Mouse (Mus musculus): ENCODE data around the gene Prpf8. TPM values are rescaled to one million over a fixed set of nuclear protein-coding genes. Genes with fewer than 3 reads are reported as not detected.

The Prpf8 gene
- total RNA-seq (2023) = 222 to 240 TPM (median 237 TPM) in 4 replicates

DNA sequence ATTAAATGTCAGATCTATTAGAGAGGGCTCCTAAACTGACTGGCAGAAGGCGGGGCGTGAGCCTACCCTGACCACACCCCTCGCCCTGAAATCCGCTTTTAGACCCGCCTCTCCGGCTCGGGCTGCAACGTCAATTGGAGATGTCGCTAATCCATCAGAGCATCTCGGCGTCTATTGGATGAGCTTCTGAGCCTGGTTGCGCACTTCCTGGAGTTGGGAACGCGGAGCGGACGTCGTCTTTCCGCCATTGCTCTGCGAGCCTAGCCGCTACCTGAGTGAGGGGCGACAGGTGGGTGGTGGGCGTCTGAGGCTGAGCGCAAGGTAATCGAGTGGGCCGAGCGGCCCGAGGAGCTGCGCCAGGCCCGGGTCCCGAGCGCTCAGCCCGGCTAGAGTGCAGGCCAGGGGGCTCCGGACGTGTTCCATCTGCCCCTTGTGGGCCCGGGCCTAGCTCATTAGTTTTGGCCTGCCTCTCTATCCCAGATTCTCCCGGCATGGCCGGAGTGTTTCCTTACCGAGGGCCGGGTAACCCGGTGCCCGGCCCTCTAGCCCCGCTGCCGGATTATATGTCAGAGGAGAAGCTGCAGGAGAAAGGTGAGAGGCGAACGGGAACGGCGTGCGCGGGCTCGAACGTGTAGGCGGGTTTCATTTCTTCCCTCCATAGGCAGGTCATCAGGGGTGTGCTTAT lies at the start of gene Prpf8:
Gene Prpf8, plus strand, starts transcription at position 216 of the 685 bp plus-strand sequence.

GRCm38 (mm10) chr11:75439363-75439762 lies 47.3 kb upstream of the Prpf8 start, which contains the start of gene Serpinf2:
Serpinf2 (minus strand) TSS chr11:75439591.

DNA sequence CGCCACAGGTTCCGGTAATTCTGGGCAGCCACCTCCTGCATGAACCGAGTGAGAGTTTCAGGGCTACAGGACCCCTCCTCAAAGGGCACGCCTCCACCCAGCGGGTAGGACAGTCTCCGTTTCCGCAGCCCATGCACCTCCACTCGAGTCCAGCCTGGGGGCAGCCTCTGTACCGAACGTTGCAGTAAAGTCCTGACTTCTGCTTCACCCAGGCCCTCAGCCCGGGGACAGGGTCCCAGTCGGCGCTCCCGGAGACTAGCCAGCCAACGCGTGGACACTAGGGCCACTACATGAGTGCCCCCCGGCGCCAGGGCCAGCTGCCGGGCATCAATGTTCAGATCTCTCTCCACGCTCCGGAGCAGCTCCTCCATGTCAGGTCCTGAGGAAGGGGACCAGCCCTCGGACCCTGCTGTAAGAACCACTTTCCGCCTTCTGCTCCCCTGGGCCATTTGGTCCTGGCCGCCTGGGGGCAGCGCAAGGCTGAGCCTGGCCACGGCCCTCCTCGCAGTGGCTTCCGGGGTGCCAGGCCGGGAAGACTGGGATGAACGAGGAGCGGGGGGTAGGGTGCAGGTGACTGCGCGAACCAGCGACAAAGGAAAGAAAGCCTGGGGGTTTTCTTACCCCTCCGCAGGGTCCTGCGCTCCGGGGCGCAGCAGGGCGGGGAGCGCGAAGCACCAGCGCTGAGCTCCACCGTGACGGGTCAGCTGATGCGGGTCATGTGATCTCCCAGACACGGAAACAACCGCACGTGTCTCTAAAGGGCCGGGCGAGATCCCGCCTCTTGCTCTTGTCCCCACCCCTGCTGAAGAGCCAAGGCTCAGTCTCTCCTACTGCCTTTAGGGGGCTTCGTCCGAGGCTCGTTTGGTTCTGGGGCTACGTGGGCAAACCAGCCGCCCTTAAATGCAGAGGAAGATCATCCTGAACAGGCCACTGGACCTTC lies 32.4 kb upstream of the Prpf8 start, which contains the start of gene Wdr81:
Gene Wdr81, minus strand, starts transcription at position 727 of the 940 bp plus-strand sequence.

DNA sequence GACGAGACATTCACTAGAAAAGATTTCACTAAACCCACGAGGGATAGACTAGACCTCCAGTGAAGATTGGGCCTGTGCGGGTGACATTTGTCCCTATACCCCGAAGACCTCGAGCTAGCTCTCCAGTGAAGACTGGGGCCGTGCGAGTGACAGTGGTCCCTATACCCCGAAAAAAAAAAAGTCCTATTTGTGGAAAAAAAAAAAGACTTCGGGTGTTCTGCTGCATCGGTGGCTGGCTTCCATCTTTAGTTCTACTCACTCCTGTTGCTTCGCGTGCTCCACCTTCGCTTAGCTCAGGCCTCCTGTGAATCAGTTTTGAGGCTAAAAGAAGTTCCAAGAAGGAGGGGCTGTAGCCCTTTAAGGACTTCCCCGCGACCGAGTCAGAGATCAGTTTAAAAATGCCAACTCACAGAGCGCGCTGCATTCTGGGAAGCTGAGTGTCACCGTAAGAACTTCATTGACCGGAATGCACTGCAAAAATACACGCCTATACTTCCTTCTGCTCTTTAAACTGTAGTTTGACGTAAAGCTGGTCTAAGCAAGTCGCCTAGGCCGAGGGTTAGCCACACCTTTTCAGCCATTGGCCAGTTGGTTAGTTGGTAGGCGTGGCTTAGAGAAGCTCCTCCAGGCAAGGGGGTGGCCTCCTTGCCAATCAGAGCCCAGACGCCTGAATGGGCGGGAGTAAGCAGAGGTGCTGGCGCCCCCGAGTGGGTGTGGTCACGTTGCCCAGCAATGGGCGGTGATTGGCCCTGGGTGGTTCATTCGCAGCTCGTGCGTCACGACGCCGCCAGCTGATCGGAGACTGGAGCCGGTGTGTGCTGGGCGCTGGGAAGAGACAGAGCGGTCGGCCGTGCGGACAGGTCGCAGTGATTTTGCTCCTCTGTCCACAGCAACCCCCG lies 25.5 kb upstream of the Prpf8 start, which contains the start of gene Tlcd2:
Gene Tlcd2, plus strand, starts transcription at position 872 of the 899 bp plus-strand sequence.

DNA sequence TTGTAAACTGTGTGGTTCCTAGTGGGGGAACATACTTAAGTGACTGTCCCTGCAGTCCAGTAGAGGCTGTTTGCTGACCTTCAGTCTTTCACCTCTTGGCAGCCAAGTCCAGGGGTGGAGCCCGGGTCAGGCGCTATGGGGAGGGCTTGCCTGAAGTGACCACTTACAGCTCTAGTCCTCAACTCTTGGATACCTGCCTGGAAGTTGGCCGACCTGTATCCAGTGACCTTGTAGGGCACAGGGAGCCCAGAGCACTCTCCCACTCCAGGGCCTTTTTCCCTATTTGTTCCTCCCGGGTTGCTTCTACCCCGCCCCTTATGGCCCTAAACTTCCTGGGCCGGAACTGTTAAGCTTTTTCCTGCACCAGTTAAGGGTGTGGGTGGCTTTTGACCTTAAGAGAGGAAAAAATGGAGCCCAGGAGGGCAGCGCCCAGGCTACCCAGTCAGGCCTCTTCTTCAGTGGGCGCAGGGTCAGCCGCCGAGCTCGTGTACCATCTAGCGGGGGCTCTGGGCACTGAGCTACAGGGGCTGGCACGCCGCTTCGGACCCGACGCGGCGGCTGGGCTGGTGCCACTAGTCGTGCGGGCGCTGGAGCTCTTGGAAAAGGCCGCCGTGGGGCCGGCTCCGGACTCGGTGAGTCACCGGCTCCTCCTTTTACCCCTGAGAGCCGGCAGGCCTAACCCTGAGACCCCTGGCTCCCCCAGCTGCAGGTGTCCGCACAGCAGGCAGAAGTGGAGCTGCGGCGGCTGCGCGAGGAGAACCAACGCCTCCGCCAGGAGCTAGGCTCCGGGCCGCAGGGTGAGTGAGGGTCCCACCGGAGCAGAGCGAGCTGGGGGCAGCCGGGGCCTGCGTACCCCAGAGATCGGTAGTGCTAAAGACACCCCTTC lies 23.4 kb downstream of the Prpf8 start, which contains the start of gene Rilp:
Gene Rilp, plus strand, starts transcription at position 354 of the 886 bp plus-strand sequence.

DNA sequence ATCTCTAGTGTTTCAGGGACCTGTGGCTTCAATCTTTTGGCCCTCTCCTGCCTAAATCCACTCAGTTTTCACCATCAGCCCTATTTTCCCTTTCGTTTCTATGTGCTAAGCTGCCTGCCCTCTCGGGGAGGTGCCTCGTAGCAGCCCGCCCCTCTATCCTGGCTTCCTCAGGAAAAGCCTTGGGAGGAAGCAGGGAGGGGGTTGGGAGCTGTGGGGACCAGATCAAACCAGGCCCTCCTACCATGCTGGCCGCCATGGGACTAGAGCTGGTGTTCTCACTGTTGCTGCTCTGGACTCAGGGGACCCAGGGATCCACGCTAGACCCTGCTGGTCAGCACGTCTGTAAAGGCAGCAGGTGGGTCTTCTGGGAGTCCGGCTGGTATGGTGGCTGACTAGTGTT lies 26.7 kb downstream of the Prpf8 start, which contains the start of gene Scarf1:
Gene Scarf1, plus strand, starts transcription at position 205 of the 400 bp plus-strand sequence.

DNA sequence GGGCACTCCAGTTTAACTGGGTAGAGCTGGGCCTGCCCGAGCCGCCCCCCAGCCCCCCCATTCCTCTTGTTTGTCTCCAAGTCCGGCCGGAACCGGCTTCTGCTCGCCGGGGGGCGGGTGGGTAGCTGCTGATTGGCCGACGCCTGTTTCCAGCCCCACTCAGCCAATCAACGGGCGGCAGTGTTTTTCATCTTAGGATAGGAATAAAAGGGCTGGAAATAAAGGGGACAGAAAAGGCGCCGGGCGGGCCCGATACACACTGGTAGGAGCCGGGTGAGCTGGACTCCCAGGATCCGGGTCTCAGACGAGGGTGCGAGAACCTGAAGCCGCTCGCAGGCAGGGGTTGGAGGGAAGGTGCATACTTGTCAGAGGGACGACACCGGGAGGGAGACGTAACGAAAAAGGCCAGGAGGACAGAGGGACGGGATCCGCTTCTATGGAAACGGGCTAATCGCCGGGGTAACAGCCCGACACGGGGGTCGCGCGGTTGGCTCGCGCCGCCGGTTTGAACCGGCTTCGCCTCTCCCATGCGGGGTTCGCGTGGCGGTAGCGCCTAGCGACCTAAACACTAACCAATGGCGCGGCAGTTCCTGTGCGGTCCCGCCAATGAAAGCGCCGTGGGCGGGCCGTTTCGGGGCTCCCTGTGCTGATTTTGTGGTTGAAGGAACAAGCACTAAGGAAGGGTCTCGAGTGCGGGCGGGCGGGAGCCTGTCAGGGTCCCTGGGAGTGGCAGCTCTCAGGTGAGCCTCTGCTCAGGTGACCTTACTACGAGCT lies 45.0 kb downstream of the Prpf8 start, which contains the start of gene Slc43a2:
Gene Slc43a2, plus strand, starts transcription at position 226 of the 774 bp plus-strand sequence.

Other genes with a start within 250 kb of the Prpf8 start
- gene Rpa1, start 138.5 kb upstream of the Prpf8 start, total RNA-seq (2023) = 106 to 117 TPM (median 108 TPM) in 4 replicates
- gene Smyd4, start 138.4 kb upstream of the Prpf8 start, total RNA-seq (2023) = 13.1 to 17.1 TPM (median 13.8 TPM) in 4 replicates
- 0.66 to 1.2 TPM in 2 of 4 replicates, not detected in the others for gene Serpinf1, start 64.1 kb upstream of the Prpf8 start, total RNA-seq (2023)
- 0.52 to 0.94 TPM (median 0.61 TPM) in 3 of 4 replicates, not detected in the other for gene Serpinf2, start 47.2 kb upstream of the Prpf8 start, total RNA-seq (2023)
- gene Wdr81, start 32.1 kb upstream of the Prpf8 start, total RNA-seq (2023) = 46.7 to 50.6 TPM (median 47.5 TPM) in 4 replicates
- 2.5 to 5.0 TPM (median 4.0 TPM) in 4 replicates for gene Tlcd2, start 25.1 kb upstream of the Prpf8 start, total RNA-seq (2023)
- gene Rilp, start 23.3 kb downstream of the Prpf8 start, total RNA-seq (2023) = 0.44 to 0.94 TPM (median 0.85 TPM) in 4 replicates
- gene Scarf1, start 26.7 kb downstream of the Prpf8 start, total RNA-seq (2023) = 0.21 to 0.23 TPM (median 0.22 TPM) in 3 of 4 replicates, not detected in the other
- 44.9 to 66.8 TPM (median 46.5 TPM) in 4 replicates for gene Slc43a2, start 44.9 kb downstream of the Prpf8 start, total RNA-seq (2023)
- gene Pitpna, start 101.3 kb downstream of the Prpf8 start, total RNA-seq (2023) = 218 to 240 TPM (median 227 TPM) in 4 replicates
- gene Inpp5k, start 144.2 kb downstream of the Prpf8 start, total RNA-seq (2023) = 105 to 118 TPM (median 111 TPM) in 4 replicates
- gene Myo1c, start 163.7 kb downstream of the Prpf8 start, total RNA-seq (2023) = 366 to 421 TPM (median 376 TPM) in 4 replicates
- 58.8 to 63.8 TPM (median 62.4 TPM) in 4 replicates for gene Crk, start 192.4 kb downstream of the Prpf8 start, total RNA-seq (2023)
- gene Ywhae, start 246.1 kb downstream of the Prpf8 start, total RNA-seq (2023) = 209 to 224 TPM (median 217 TPM) in 4 replicates